Mouse (Mus musculus) hematopoietic multipotent progenitor cell, adult 10-12 weeks (in vitro differentiated cells): ENCODE results near the gene Cdc5l. TPM values are rescaled to one million over a fixed set of nuclear protein-coding genes. Genes with fewer than 3 reads are reported as not detected.

ENCODE experiments used
- polyA plus RNA-seq: library from polyadenylated mRNA; stranded (reverse); fragments of >175 nt; gene quantifications from 2 replicates; pipeline ENCODE4 v1.2.3, GENCODE M21; 2012; ENCODE audit warnings: low replicate concordance

Cdc5l gene
- polyA plus RNA-seq = 5.6 and 8.9 TPM in 2 replicates

GRCm38 (mm10) chr17:45433419-45434261, at the start of gene Cdc5l:
Gene Cdc5l (minus strand): TSS chr17:45433737.

GRCm38 (mm10) chr17:45474669-45475465, 41.3 kb upstream of the Cdc5l start, which contains the start of gene Spats1:
Gene Spats1 (minus strand): TSS chr17:45475415.

Other genes with a start within 250 kb of the Cdc5l start
- gene Spats1, start 41.7 kb upstream of the Cdc5l start, polyA plus RNA-seq = not detected in 2 replicates
- gene Aars2, start 73.1 kb upstream of the Cdc5l start, polyA plus RNA-seq = 13.3 and 22.1 TPM in 2 replicates
- gene Tcte1, start 89.7 kb upstream of the Cdc5l start, polyA plus RNA-seq = 0.15 TPM in 2 replicates
- 0.95 and 2.6 TPM in 2 replicates for gene Tmem151b, start 115.9 kb upstream of the Cdc5l start, polyA plus RNA-seq
- gene Nfkbie, start 122.0 kb upstream of the Cdc5l start, polyA plus RNA-seq = 89.5 and 118 TPM in 2 replicates
- 25.5 and 43.0 TPM in 2 replicates for gene Slc35b2, start 130.1 kb upstream of the Cdc5l start, polyA plus RNA-seq
- 80.2 and 419 TPM in 2 replicates for gene Hsp90ab1, start 139.5 kb upstream of the Cdc5l start, polyA plus RNA-seq
- gene Slc29a1, start 165.9 kb upstream of the Cdc5l start, polyA plus RNA-seq = 30.9 and 141 TPM in 2 replicates
- not detected in 2 replicates for gene Mymx, start 168.4 kb upstream of the Cdc5l start, polyA plus RNA-seq
- gene Capn11, start 225.6 kb upstream of the Cdc5l start, polyA plus RNA-seq = not detected in 2 replicates